Mouse (Mus musculus): Measurements from ENCODE around the gene Tet1.

The Tet1 gene

DNA sequence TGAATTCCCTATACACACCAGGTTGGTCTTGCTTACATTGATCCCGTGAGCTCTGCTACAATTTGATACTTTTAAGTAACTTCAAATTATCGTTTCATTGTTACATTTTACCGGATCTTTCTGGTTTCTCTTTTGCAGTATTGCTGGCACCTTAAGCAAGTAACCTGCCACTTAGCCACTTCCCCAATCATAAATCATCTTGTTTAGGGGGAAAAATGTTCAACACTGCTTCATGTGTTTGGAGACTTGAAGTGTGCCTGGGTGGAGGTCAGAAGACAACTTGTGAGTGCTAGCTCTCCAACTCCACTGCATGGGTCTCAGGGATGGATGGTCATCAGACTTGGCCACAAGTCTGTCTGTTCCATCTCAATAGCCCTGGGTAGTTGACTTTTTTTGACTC, 17.8 kb downstream of the Tet1 start:
- DNase-seq (ENCODE audit: low spot score), result no peak

DNA sequence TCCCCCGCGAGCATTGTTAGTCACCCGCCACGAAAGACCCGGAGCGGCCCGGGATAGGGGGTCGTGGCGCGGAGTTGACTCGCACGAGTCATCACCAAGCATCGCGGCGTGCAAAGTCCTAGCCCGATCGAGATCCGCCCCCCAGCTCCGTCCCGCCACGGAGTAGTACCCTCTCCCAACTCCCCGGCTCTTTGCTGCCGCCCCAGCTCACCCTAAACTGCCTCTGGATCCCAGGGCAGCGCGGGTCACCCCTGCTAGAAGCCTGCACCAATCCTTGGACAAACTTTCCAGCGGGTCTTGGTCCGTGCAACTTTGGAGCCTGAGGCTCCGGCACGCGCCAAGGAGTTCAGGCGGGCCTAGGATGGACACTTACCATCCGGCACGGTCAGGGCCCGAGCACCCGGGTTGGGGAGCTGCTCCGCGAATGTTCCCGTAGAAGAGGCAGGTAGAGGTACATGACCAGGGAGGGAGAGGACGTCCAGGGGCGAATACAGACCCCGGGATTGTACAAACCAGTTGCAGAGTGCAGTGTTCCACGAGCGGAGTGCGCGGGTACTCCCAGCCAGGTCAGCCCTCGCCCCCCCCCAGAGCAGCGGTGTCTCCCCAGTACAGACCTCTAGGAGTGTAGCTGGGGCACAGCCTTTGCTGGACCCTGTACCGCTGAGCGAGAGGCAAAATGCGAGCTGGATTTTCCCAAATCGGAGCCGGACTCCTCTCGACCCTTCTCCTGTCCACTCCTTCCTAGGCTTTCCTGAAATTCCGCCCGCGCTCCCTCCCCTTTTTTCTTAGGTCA, 21.8 kb downstream of the Tet1 start:
- peak; percentile 91 for DNase-seq (ENCODE audit: low spot score)

DNA sequence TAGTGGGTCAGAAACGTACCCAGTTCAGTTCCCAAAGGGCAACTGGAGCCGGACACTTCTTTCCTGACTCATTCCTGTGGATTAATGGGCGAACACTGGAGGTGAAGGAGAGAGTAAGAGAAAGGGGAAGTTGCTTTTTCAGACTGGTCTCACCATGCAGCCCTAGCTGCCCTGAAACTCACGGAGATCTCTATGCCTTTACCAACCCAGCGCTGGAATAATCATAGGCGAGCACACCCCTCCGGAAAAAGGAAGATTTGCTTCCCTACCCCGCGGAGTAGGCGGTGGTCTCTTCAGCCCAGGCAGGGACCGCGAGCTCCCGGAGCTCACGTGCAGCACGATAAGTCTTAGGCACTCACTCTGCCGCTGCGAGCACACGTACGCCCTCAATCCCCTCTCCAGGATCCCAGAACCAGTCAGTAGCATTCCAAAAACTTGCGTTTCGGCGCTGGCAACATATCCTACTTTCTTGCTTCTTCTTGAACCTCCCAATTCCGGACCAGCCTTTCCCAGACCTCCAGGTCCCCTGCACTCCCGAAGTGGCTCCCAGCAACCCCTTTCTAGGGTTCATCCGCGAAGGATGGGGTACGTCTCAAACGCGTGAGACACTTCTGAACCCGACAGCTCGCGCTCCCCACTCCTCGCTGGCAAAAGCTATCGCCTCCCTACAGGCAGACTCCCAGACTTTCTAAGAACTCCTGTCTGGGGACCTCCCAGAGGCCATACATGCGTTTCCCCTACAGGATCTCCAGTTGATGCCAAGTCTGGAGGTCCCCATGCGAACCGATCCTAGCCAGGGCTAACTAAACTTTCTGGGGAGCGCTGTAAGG, 22.6 kb downstream of the Tet1 start:
- DNase-seq (ENCODE audit: low spot score), result peak; percentile 74

DNA sequence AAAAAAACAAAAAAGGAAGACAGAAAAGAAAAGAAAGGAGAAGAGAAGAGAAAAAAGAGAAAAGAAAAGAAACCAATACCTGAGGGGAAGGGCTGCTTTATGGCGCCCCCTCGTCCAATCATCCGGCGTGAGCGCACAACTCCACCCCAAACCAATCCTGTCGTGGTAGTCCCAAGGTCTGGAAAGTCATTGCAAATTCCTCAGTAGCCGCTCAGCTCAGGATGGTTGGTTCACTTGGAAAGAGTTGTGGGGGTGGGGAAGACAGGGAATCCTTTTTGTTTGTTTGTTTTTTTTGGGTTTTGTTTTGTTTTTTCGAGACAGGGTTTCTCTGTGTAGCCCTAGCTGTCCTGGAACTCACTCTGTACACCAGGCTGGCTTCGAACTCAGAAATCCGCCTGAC, 23.3 kb downstream of the Tet1 start:
- peak; percentile 35 for DNase-seq (ENCODE audit: low spot score)

DNA sequence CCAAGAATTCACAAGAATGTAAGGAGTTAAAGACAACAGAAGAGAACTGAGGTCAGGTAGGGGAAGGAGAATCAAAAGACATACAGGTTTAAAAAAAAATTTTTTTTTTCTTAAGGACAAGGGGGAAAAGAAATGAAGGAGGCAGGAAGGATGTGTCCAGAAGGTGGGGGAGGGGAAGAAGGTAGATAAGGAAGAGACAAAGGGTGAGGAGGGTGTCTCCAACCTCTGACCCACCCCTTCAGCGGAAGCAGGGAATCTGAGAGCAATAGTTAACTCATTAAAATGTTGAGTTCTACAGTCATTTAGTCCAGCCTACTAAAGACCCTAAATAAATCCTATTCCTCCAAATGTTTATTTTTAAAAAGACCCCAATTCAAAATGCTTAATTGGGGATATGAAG, 24.3 kb downstream of the Tet1 start:
- DNase-seq (ENCODE audit: low spot score), result no peak

DNA sequence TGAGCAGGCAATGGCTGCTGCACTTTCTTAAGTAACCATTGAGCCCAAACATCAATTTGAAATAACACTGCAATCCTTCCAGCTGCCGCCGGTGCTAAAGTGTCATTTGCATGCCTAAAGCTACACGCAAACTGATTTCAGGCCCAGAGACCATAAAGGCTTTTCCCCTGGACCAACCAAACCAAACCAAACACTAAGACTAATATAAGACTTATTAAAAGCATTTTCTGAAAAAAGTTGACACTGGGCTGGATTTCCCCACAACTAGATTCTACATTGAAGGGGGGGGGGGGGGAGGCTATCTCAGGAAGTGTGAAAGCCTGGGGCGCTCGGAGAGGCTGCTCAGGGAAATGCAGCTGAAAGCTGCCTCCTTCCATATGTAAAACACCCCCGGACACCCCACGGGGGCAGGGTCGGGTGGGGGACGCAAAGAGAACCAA, 24.8 kb downstream of the Tet1 start:
- peak; percentile 60 for DNase-seq (ENCODE audit: low spot score)

DNA sequence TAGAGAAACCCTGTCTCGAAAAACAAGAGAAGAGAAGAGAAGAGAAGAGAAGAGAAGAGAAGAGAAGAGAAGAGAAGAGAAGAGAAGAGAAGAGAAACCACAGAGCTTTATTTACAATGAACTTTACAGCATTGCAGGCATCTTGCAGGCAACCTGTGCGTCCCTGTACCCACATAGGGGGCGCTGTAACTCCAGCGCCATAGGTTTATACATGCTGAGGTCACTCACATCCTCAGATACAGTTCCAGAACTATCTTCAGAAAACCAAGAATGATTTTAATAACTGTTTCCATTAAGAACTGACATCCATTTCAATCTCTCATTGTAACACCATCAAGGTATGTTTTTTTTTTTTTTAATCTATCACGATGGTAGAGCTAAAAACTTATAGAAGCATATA, 27.6 kb downstream of the Tet1 start:
- DNase-seq (ENCODE audit: low spot score), result peak; percentile 48

DNA sequence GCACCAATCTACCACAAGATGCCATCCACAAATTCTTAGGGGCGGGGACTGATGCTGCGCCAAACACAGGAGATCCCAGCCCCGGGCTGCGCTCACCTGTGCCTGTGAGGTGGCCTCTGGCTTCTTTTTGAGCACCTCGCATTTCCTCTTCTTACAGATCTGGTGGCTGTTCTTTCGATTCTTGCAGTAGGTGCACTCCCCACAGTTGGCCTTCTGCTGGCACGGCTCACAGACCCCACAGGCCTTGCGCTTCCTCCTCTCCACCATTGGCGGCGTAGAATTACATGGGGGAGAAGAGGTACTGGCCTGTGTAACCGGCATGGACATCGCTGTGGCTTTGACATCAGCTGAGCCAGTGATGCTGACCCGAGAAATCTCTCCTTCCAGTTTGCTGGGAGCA, 30.7 kb downstream of the Tet1 start:
- DNase-seq (ENCODE audit: low spot score), result no peak

DNA sequence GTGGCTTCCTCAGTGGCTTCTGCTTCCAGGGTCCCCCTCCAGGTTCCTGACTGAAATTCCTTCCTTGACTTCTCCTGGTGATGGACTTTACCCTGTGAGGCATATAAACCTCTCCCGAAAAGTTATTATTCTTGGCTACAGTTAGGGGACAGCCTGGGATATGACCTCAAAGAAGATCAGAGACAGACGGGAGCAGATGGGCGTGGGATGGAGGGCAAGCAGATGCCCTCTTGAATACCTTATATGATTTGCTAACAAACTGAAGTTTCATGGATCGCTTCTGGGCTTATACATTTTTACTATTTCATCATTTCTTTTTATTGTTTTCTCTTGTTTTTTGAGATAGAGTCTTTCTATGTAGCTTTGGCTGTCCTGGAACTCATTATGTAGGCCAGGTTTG, 33.2 kb downstream of the Tet1 start:
- no peak for DNase-seq (ENCODE audit: low spot score)

DNA sequence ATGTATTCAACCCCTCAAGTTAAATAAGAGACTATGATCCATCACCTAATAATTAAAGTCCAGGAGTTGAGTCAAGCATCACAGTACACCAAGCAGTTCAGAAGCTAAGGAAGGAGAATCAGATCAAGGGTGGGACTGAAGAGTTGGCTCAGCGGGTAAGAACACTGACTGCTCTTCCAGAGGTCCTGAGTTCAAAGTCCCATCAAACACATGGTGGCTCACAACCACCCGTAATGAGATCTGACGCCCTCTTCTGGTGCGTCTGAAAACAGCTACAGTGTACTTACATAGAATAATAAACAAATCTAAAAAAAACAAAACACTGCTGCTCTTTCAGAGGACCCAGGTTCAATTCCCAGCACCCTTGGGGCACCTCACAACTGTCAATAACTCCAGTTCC, 34.0 kb downstream of the Tet1 start:
- no peak for DNase-seq (ENCODE audit: low spot score)

DNA sequence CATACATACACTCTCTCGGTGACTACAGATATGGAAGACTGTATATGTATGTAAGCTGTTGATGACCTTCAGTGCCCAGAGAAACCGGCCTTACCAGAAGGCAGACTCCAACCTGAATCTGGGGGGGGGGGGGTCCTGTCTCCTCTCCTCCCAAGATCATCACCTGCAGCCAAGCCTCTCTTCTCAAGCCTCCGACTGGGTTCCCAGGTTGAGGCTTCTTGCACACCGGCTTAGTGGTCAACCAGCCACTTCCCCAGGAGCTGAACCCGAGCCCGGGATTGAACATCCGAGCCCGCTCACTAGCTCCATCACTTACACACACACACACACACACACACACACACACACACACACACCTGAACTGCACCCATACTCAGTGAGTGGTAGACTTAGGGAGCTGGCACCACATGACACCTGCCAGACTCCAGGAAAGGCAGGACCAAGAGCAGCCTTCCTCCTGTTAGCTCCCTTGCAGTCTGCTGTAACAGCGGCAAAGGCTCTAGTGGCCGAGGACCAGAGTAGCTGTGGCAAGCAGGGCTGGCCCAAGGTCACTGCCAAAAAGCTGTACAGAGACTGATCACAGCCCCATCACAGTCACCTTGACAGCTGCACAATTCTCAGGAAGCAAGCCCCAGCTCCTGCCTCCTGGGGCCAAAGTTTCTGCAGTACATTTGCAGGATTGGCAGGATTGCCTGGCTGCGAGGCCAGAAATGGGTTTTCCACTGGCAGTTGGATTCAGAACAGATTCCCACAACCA, 42.6 kb downstream of the Tet1 start:
- peak; percentile 46 for DNase-seq (ENCODE audit: low spot score)

DNA sequence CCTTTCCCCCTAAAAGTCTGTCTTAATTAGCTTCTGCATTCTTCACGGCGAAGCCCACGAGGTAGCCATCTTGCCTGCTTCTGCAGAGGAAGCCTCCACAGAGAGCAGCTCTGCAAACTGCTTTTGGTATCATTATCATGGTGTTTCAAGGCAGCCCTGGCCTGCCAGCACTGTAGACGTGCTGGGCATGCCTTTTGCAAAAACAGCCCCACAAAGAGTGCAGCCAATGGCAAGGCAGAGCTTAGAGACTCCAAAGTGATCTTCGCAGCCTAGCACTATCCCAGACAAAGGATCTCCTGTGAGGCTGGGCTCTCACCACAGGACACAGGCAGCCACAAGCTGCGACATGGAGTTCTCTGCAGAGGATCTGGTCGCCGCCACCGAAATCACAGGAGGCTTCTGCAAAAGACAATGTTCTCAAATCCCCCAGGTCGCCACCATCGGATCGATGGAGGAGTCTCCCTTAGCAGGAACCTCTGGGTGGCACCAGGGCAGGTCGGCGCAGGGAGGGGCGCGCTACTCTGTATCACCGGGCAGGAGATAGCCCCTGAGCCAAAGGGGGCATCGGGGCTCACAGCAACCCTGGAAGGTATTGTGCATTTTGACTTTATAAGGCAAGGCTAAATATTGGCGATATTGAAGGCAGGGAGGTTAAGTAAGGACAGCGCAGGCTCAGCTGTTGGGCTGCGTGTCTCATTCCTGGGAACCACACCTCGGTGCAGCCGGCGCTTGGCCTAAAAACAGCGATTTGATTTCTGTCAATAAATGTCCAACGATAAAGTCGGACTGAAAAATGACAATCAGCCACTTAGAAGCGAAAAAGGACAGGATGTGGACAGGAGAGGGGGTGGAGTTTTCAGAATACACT, 43.4 kb downstream of the Tet1 start:
- DNase-seq (ENCODE audit: low spot score), result peak; percentile 93

DNA sequence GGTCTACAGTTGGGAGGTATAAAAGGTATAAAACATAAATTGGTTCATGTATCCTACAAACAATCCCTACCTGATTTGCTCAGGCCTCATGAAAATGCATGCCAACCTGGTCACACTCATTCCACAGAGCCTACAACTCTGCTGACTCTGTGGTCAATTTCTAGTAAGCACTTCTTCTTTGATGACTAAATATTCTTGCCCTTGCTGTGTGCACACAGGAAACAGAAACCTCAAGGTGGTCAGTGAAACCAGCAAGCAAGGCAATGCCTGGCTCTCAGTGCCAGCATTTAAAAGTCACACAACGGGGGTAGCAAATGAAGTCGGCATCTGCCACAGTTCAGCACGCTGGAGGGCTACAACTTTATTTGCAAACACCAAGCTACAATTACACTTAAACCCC, 45.2 kb downstream of the Tet1 start:
- DNase-seq (ENCODE audit: low spot score), result no peak

DNA sequence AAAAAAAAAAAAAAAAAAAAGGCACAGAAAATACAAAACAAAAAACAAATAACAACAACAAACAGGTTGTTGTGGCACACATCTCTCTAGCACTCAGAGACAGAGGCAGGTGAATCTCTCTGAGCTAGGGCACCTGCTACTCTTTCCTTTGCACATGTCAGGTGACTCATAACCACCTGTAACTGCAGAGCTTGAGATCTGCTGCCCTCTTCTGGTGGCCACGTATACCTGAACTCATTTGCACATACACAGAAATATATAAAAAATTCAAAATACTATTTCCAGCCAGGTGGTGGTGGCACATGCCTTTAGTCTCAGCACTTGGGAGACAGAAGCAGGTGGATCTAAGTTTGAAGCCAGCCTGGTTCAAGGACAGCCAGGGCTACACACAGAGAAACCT, 46.4 kb downstream of the Tet1 start:
- DNase-seq (ENCODE audit: low spot score), result no peak

DNA sequence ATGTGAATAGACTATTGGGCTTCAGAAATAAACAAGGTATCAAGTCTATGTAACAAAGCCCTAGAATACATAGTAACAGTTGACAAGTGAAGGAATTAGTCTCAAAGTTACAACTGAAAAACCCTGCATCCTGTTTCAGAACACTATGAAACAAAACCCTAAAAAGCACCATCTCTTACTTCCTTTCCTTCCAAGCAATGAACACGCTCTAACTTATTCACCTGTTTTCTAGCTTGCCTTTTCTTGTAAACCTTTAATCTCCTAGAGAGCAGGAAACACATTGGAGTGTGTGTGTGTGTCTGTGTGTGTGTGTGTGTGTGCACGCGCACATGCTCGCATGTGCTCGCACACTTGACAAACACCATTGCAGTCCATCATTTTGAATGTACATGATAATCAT, 49.8 kb downstream of the Tet1 start:
- no peak for DNase-seq (ENCODE audit: low spot score)

DNA sequence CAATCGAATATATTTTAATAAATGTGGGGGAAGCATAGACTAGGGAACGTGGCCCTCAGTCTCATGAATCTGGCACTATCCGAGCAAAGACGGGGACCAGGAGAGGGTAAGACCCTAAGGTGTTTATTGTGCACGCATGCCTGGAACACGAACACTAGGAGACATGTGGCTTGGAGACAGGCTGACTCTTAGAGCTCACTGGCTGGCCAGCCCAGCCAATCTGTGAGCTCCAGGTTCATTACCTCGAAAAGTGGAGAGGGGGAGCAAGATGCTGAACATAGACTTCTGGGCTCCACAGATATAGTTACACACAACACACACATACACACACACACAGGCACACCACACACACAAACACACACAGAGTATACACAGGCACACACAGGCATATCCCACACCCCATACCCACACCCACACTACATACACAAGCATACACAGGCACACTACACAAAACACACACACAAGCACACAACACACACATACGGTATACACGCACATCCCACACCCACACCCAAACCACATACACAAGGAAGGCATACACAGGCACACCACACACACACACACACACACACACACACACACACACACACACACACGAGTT, 52.0 kb downstream of the Tet1 start:
- no peak for DNase-seq (ENCODE audit: low spot score)

DNA sequence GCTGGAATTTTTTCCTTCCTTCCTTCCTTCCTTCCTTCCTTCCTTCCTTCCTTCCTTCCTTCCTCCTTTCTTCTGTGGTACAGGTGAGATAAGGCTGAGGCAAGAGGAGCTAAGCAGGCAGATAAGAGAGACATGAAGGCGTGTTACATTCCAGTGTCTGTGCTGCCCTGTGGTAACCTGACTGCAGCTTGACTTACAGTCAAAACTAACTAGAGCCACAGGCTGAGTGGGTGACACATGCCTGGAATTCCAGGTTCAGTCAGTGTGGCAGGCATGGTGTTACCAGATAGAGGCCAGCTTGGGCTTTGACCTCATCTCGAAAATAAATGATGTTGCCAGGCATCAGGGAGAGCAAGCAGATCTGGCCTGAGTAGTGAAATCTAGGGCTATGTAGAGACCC, 53.8 kb downstream of the Tet1 start:
- DNase-seq (ENCODE audit: low spot score), result no peak

DNA sequence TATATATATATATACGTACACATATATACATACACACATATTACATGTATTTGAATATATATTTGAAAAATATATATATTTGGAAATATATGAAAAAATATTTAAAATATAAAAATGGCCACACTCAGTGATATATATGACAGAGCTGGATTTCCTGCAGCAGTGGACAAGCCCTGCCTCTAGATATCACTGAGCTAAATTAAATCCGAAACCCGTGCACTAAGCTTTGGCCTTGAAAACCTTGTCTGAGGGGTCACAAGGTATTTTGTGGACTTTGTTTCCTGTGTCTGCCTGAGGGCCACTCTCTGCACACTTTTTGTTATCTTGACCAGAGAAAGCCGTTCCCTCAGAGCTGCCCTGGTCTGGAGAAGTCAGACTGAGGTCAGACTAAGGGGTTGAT, 54.2 kb downstream of the Tet1 start:
- no peak for DNase-seq (ENCODE audit: low spot score)

DNA sequence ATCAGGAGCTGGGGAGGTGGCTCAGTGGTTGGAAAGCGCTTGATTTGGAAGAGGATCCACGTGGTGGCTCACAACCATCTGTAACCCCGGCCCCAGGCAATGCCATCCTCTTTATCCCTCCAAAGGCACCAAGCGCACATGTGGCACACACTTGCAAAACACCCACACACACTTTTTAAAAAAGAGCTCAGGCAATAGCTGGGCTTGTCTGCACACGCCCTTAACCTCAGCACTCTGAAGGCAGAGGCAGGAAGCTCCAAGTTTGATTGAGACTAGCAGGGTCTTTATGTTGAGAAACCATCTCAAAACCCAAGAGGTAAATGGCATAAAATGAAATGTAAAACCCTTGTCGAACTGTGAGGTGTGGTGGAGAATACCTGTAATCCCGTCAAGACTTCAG, 57.2 kb downstream of the Tet1 start:
- no peak for DNase-seq (ENCODE audit: low spot score)

DNA sequence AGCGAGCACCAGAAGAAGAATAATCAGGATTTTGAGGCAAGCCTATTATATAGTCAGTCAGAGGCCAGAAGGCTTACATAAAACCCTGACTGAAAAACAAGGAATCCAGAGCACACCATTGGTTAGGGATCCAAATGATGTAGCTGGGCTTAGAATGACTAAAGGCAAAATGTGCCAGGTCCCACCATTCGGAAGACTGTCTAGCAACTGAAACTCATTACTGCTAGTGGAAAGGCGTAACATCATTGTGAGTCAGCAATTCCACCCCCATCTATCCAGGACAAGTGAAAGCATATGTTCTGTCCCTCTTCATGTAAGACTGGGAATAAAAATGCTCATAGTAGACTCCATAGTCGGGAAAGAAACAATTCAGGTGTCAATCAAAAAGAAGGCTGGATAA, 57.8 kb downstream of the Tet1 start:
- DNase-seq (ENCODE audit: low spot score), result no peak

DNA sequence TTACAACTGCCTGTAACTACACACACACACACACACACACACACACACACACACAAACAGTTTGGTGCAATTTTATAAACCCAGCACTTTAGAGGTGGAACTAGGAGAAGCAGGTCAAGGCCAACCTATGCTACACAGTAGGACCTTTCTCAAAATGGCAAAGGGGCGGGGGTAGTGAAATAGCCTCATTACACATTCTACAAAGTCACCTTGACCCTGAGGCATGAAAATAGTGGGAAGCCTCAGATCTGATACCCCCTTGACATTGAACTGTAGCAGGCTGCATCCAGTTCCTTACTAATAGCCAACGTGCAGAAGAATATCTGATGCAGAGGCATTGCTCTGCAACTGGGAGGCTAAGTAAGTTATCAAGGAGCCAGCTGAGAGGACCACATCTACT, 60.0 kb downstream of the Tet1 start:
- no peak for DNase-seq (ENCODE audit: low spot score)
